Mouse (Mus musculus) thymus, adult 2 months (tissue): Measurements from ENCODE around the gene Chrnd. TPM values are rescaled to one million over a fixed set of nuclear protein-coding genes. Genes with fewer than 3 reads are reported as not detected.

ENCODE experiments used
- DNase-seq: peaks from one replicate; pipeline ENCODE4 v3.0.0; 2021
- H3K27ac ChIP-seq: fragments of 200-500 bp; 2 replicates; pipeline ENCODE4 v1.5.1; 2012; ENCODE audit warnings: low read length, control low read depth; ENCODE audit not compliant: control insufficient read depth, insufficient read depth
- H3K27me3 ChIP-seq: fragments of 200-500 bp; 2 replicates; pipeline ENCODE4 v1.6.1; 2012; ENCODE audit warnings: mild to moderate bottlenecking, low read length, moderate library complexity, mixed read lengths; ENCODE audit not compliant: control insufficient read depth, insufficient read depth
- H3K36me3 ChIP-seq: fragments of 200-500 bp; 2 replicates; pipeline ENCODE4 v1.6.1; 2012; ENCODE audit warnings: mild to moderate bottlenecking, low read length, moderate library complexity; ENCODE audit not compliant: control insufficient read depth, insufficient read depth
- H3K4me1 ChIP-seq: fragments of 200-500 bp; replicated peaks from 2 replicates; pipeline ENCODE4 v1.6.1; 2012; ENCODE audit warnings: low read length; ENCODE audit not compliant: control insufficient read depth, insufficient read depth
- H3K4me3 ChIP-seq: fragments of 200-500 bp; 2 replicates; pipeline ENCODE4 v1.5.1; 2012; ENCODE audit warnings: mild to moderate bottlenecking, low read length, control low read depth, moderate library complexity; ENCODE audit not compliant: control insufficient read depth, insufficient read depth
- CTCF ChIP-seq: fragments of 200-500 bp; IDR thresholded peaks from 2 replicates; pipeline ENCODE4 v1.5.1; 2012; ENCODE audit warnings: mild to moderate bottlenecking, control low read depth, low read length, moderate library complexity, borderline replicate concordance; ENCODE audit not compliant: control insufficient read depth, poor library complexity, insufficient read depth; ENCODE audit errors: extremely low read depth
- POLR2A ChIP-seq: fragments of 200-500 bp; IDR thresholded peaks from 2 replicates; pipeline ENCODE4 v1.6.1; 2012; ENCODE audit warnings: mild to moderate bottlenecking, low read length, control low read depth, moderate library complexity; ENCODE audit not compliant: control insufficient read depth, poor library complexity, insufficient read depth; ENCODE audit errors: extremely low read depth
- WGBS: fragments of 180-500 bp; shearing (Covaris S2); methylation state at CpG from one replicate; pipeline ENCODE4 v1.1.7; 2018; 5-methylcytosine and 5-hydroxymethylcytosine counted together
- polyA plus RNA-seq: library from polyadenylated mRNA; depleted of rRNA; stranded (reverse); fragments of >200 nt; gene quantifications from 2 replicates; pipeline ENCODE4 v1.2.3, GENCODE M21; 2012

The Chrnd gene
- polyA plus RNA-seq, 1 experiment: 0.09 TPM

- no peak for DNase-seq
- H3K36me3 ChIP-seq: peaks cover 95% of the 10 kb centered on the region
- TF ChIP-seq POLR2A (no peak), CTCF (no peak)
- H3K4me3 ChIP-seq: no peak overlapping the region
- no peaks in the 10 kb centered on the region for H3K27me3 ChIP-seq
- no peaks in the 10 kb centered on the region for H3K4me1 ChIP-seq
- WGBS: 98% methylated on average over 8 of the region's 8 CpGs
- no peak overlapping the region for H3K27ac ChIP-seq
Observed at GRCm38 (mm10) chr1:87225739-87226138, 35.3 kb downstream of the Chrnd start.

GRCm38 (mm10) chr1:87226409-87227159, 36.2 kb downstream of the Chrnd start:
- 100% methylated on average over 1 of the region's 1 CpGs for WGBS
- Histone ChIP-seq H3K4me3 (no peak overlapping the region), H3K27ac (no peak overlapping the region), H3K4me1 (no peaks in the 10 kb centered on the region), H3K36me3 (peaks cover 89% of the 10 kb centered on the region), H3K27me3 (no peaks in the 10 kb centered on the region)
- DNase-seq: no peak
- no peak for TF ChIP-seq POLR2A

- Histone ChIP-seq H3K4me1 (no peaks in the 10 kb centered on the region), H3K36me3 (peaks cover 83% of the 10 kb centered on the region), H3K4me3 (no peak overlapping the region), H3K27ac (no peak overlapping the region), H3K27me3 (no peaks in the 10 kb centered on the region)
- no peak for DNase-seq
- 97% methylated on average over 3 of the region's 3 CpGs for WGBS
- no peak for TF ChIP-seq CTCF
- TF ChIP-seq POLR2A: no peak
Observed at GRCm38 (mm10) chr1:87227160-87227550, 36.7 kb downstream of the Chrnd start.

GRCm38 (mm10) chr1:87230606-87231005, 40.2 kb downstream of the Chrnd start:
- WGBS: 99% methylated on average over 5 of the region's 5 CpGs

GRCm38 (mm10) chr1:87232197-87232596, 41.8 kb downstream of the Chrnd start:
- Histone ChIP-seq H3K27me3 (no peaks in the 10 kb centered on the region), H3K36me3 (peaks cover 40% of the 10 kb centered on the region), H3K4me1 (no peaks in the 10 kb centered on the region), H3K27ac (no peak overlapping the region), H3K4me3 (no peak overlapping the region)
- no peak for DNase-seq
- TF ChIP-seq CTCF: no peak
- no peak for TF ChIP-seq POLR2A
- 92% methylated on average over 7 of the region's 7 CpGs for WGBS

More at GRCm38 (mm10) chr1:87230606-87231005, 40.2 kb downstream of the Chrnd start:
- Histone ChIP-seq H3K27me3 (no peaks in the 10 kb centered on the region), H3K36me3 (peaks cover 55% of the 10 kb centered on the region), H3K4me3 (no peak overlapping the region), H3K4me1 (no peaks in the 10 kb centered on the region), H3K27ac (no peak overlapping the region)
- DNase-seq: no peak
- TF ChIP-seq CTCF (no peak), POLR2A (no peak)

- Histone ChIP-seq H3K4me3 (no peak overlapping the region), H3K36me3 (no peaks in the 10 kb centered on the region), H3K4me1 (no peaks in the 10 kb centered on the region), H3K27ac (no peak overlapping the region), H3K27me3 (no peaks in the 10 kb centered on the region)
- 88% methylated on average over 8 of the region's 8 CpGs for WGBS
- TF ChIP-seq CTCF: no peak
- no peak for TF ChIP-seq POLR2A
- DNase-seq: no peak
Observed at GRCm38 (mm10) chr1:87239056-87239455, 48.6 kb downstream of the Chrnd start.

GRCm38 (mm10) chr1:87243021-87243420, 52.6 kb downstream of the Chrnd start:
- H3K4me1 ChIP-seq: peaks cover 3% of the 10 kb centered on the region; the same call in 1 of the 2 replicates
- H3K27me3 ChIP-seq: no peaks in the 10 kb centered on the region
- H3K4me3 ChIP-seq: no peak overlapping the region
- TF ChIP-seq POLR2A: no peak
- no peak for TF ChIP-seq CTCF
- H3K36me3 ChIP-seq: no peaks in the 10 kb centered on the region
- no peak for DNase-seq
- H3K27ac ChIP-seq: no peak overlapping the region
- WGBS: 97% methylated on average over 8 of the region's 8 CpGs
